Mouse (Mus musculus): ENCODE measurements around the gene Rbl1.
"Not testable (repeated sequence)": the region's sequence is repeated elsewhere in the genome, so short reads cannot be mapped to it uniquely, and the experiment has no call there.

The Rbl1 gene

DNA sequence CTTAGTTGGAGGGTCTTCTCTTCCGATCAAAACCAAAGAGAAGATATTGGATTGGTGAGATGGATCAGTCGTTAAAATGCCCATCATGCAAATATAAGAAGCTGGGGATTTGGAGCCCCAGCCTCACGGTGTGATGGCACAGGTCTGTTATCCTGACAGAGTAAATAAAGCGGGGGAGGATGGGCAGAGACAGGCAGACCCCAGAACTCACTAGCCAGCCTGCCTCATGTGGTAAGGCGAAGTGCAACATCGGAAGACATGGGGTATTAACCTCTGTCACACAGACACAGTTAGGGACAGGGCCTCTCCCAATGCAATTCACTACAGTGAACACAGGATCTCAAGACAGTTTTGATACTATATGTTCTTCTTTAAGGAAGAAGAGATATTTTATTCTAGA, 33.7 kb downstream of the Rbl1 start:
- no peak for DNase-seq (ENCODE audit: low spot score)

DNA sequence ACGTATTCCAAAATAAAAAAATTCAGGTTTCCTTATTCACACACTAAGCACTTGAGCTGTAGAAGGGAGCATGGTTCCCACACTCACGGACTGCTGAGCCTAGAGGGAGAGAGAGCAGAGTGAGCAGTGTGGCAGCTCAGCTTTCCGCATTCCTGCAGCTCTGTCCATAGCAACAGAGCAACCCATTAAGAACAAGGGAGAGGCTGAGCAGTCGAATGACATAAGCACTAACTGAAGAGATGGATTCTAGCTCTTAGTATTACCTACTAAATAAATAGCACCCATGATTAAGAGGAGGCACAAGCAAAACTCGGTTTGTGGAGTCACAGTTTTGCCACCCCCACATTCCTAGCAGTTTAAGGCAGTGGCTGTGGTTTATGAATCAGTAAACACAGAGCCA, 34.2 kb downstream of the Rbl1 start:
- DNase-seq (ENCODE audit: low spot score): peak; percentile 8

DNA sequence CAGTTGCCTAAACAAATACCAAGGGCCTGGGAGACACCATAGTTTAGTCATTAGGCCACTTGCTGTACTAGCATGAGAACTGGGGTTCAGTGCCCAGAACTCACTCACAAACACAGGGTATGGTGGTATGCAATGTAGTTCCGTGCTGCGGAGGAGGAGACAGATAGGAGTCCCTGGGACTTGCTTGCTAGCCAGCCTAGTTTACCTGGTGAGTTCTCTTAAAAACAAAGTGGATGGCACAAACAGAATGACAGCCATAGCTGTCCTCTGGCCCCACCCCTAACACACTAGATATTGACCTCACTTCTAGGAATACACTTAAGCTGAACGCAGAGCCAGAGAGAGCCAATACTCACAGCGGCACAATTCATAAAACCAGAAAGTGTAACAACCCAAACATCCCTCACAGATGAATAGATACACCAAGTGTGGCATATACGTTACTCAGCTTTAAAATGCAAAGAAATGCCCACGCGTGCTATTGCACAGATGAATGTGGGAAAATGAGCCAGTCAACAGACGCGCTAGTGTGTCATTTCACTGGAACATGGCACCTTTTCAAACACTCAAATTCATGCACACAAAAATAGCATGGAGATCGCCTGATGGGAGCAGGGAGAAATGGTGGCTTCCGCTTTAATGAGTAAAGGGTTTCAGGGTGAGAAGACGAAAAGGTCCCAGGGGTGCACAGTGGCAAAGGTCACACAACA, 37.8 kb downstream of the Rbl1 start:
- DNase-seq (ENCODE audit: low spot score): no peak

DNA sequence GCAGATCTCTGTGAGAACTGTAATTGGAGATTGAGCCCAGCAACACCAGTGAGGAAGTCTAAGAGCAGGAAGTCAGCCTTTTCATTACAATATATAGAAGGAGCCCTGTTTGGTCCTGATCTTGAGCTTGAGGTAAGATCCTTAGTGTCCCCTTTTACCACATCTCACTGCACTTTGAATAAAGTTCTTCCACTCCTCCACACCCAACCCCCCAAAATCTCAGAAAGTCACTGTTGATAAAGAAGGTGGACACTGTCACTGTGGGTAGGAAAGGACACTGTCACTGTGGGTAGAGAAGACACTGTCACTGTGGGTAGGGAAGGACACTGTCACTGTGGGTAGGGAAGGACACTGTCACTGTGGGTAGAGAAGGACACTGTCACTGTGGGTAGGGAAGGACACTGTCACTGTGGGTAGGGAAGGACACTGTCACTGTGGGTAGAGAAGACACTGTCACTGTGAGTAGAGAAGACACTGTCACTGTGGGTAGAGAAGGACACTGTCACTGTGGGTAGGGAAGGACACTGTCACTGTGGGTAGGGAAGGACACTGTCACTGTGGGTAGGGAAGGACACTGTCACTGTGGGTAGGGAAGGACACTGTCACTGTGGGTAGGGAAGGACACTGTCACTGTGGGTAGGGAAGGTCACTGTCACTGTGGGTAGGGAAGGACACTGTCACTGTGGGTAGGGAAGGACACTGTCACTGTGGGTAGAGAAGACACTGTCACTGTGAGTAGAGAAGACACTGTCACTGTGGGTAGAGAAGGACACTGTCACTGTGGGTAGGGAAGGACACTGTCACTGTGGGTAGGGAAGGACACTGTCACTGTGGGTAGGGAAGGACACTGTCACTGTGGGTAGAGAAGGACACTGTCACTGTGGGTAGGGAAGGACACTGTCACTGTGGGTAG, 38.8 kb downstream of the Rbl1 start:
- DNase-seq (ENCODE audit: low spot score): not testable (repeated sequence)

DNA sequence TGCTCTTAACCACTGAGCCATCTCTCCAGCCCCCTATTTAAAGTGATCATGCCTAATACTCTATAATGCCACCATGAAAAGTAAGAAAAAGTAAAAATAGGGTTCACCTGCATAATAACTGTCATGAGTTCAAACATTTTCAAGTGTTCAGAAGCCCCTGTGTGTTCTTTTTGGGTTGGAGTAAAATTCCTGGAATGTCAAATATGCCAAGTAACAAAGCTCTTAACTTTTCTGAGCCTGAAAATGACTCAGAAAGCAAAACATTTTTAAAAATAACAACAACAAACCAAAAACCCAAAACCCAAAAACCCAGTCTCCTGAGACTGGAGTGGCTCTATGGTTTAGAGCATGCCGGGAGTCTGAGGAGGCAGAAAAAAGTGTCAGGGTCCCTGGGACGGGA, 40.2 kb downstream of the Rbl1 start:
- DNase-seq (ENCODE audit: low spot score): no peak

DNA sequence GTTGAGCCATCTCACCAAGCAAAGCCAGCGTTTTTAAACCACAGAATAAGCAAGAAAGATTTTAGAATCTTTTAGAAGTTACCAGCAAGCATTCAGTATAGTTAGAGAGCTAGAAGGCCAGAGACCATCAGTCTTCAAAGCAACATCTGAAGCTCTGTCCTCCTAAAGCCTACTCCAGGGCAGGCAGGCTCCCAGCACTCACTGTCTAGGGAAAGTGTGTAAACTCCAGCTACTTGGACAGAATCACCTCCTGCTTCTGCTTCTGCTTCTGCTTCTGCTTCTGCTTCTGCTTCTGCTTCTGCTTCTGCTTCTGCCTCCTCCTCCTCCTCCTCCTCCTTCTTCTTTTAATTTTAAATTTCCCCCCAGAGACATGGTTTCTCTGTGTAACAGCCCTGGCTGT, 48.3 kb downstream of the Rbl1 start:
- no peak for DNase-seq (ENCODE audit: low spot score)

DNA sequence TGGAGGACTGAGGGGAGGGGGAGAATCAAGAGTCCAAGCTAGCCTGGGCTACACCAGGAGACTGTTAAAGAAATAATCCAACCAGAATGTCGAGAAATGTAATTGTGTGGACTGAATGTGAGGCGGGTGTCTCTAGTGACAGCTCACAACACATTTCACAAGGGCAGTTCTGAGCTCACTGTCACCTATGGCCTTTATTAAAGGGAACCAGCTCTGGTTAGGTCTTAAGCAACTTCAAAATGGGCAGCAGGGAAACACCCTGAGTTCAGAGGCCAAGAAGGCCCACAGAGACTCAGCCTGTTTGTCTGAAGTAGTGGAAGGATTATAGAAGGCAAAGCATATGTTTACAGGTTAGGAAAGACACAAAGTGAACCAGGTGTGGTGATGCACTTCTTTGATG, 51.1 kb downstream of the Rbl1 start:
- no peak for DNase-seq (ENCODE audit: low spot score)

DNA sequence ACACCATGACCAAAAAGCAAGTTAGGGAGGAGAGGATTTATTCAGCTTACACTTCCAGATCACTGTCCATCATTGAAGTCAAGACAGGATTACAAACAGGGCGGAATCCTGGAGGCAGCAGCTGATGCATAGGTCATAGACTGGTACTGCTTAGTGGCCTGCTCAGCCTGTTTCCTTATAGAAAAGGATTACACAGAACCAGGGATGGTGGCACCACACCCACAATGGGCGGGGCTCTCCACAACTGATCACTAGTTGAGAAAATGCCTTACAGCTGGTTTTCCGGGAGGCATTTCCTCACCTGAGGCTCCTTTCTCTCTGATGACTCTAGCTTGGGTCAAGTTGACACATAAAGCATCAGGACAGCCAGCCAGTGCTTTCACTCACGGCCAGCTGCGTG, 55.9 kb downstream of the Rbl1 start:
- DNase-seq (ENCODE audit: low spot score): no peak

DNA sequence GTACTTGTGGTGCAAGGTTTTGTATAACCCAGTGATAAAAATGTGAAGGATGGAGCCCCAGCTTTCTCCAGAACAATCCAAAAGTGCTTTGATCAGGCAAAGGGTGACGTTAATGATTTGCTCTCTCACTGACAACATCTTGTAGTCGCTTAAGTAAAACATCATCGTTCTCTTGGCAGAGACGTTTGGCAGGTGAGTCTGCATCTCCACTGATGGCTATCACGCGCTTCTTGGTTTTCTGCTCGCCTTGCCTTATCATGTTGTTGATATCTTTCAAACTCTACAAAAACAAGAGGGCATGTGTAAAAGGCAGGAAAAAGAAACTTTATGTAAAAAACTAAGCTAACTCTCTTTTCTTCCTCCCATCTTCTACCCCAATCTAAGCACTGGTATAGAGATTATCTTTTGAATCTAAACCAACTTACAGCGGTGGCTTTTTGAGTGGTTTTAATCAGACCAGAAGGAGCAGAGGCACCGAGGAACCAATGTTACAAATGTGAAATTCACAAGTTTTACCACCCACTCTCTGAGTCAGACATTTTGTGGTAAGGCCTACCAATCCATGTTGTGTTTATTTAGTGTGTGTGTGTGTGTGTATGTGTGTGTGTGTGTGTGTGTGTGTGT, 56.8 kb downstream of the Rbl1 start:
- no peak for DNase-seq (ENCODE audit: low spot score)

DNA sequence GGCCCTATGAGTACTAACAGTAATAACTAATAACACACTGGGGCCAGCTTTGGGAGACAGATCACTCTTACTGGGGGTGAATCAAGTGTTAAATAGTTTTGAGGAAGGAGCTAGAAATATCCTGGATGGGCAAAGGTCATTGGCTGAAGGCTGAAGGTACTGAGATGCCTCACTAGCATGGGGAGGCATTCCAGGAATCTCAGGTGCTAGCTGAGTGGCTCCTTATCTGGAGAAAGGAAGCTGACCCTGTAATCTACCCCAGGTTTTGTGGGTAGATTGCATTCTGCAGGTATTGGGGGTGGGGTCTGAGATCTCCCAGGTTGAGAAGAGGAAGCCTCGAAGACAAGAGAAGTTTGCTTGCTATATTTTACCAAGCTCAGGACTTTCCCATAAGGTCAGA, 59.2 kb downstream of the Rbl1 start:
- no peak for DNase-seq (ENCODE audit: low spot score)

DNA sequence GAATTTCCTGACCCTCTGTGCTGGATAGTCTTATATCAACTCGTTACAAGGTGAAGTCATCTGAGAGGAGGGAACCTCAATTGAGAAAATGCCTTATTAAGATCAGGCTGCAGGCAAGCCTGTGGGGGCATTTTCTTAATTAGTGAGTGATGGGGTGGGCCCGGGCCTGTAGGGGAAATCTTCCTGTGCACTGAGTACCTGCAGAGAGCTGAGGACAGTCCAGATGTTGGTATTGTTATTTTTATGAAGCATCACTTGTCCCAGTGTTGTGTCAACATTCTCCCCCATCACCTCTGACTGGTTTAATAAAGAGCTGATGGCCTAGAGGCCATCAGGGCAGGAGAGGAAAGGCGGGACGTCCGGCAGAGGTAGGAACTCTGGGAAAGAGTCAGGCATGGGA, 60.2 kb downstream of the Rbl1 start:
- no peak for DNase-seq (ENCODE audit: low spot score)

DNA sequence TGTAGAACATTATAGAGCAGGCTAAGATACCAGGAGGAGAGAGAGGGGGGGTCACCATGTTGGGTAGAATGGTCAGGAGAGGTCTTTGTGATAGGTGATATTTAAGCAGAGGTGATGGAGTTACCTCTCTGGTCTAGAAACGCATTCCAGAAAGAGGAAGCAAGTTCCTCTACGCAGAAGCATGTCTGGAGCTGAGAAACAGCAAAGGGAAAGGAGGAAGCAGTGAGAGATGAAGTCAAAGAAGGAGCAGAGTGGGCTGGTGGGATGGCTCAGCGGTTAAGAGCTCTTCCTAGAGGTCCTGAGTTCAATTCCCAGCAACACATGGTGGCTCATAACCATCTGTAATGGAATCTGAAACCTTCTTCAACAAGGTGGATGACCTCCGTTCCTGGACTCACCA, 62.4 kb downstream of the Rbl1 start:
- DNase-seq (ENCODE audit: low spot score): no peak

DNA sequence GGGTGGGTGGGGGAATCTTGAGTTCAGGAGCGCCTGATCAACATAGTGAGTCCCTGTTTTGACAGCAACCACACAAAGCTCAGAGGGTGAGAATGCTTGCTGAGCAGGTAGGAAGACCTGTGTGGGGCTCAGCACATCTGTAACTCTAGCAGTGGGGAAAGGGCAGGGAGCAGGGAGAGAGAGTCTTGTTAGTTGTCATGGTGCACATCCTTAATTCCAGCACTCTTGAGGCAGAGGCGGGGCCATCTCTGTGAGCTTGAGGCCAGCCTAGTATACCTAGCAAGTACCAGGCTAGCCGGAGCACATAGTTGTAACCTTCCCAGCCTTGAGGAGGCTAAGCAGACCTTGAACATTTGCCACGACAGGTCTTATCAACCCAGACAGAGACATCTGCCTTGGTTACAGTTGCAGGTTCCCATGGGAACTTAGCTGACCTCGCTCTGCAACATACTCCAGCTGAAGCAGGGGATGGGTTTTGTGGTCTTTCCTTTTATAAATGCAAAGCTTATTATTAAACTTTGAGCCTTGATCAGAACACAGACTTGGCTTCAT, 65.0 kb downstream of the Rbl1 start:
- DNase-seq (ENCODE audit: low spot score): no peak

DNA sequence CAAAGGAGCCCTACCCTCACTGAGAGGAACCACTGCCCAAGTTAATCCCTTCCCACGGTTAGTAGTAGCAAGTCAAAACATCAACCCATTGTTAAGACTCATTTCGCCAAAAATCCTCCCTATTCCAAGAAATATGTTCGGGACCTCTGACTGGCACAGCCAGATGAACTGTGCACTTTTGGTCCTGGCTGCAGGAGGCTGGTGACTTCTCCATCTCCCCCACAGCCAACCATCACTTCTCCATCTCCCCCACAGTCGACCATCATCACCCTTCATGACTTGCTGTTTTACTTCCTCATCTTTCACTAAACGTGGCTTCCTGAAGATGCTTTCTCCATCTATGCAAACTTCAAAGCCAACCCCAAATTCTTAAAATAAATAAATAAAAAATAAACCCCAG, 65.5 kb downstream of the Rbl1 start:
- no peak for DNase-seq (ENCODE audit: low spot score)

DNA sequence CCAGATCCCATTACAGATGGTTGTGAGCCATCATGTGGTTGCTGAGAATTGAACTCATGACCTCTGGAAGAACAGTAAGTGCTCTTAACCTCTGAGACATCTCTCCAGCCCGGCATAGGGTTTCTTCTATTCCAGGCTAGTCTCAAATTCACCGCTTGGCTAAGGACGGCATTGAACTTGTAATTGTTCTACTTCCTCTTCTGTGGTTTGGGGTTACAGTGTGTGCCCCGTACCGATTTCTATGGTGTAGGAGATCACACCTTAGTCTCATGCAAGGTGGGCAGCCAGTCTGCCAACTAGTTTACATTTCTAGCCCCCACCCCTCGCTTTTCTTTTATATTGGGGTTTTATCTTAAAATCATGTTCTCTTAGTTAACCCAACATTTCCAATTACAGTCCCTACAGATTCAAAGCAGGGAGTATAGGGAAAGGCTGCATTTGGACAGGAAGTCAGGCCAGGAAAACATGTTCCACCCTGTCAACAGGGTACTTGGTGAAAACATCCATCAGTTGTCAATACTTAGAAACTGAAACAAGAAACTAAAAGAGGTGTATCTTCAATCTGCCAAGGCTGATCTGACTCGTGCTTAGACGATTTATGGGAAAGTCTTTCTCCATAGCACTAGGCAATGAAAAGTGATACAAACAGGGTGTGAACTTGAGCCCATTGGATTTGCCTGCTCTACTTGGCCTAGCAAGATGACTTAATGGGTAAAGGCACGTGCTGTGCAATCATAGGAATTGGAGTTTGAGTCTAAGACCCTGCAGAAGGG, 66.2 kb downstream of the Rbl1 start:
- DNase-seq (ENCODE audit: low spot score): no peak

DNA sequence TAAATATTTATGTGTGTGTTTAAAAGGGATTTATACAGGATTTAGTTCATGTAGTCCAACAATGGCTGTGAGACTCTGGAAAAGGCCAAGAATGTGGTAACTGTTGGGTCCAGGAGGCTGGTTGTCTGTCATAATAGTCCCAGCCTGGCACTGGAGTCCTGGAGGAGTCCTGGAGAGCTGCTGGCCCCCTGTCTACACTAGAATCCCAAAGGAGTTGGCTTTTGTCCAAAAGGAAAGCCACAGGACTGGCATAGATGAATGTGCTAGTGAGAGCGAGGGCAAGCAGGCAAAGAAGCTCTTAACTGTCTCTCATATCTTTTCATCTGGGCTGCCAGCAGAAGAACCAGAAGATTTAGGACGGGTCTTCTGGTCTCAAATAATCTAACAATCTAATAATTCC, 67.7 kb downstream of the Rbl1 start:
- no peak for DNase-seq (ENCODE audit: low spot score)

DNA sequence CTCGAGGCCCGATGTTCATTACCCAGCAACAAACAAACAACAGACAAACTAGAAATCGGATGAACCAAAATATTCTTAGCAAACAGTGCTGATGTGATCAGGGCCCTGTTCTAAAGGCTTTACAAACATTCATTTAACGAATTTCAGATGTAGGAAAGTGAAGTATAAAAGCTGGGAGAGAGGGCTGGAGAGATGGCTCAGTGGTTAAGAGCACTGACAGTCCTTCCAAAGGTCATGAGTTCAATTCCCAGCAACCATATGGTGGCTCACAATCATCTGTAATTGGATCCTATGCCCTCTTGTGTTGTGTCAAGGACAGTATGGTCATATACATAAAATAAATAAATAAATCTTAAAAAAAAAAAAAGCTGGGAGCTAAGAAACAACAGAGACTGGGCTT, 68.2 kb downstream of the Rbl1 start:
- DNase-seq (ENCODE audit: low spot score): no peak

DNA sequence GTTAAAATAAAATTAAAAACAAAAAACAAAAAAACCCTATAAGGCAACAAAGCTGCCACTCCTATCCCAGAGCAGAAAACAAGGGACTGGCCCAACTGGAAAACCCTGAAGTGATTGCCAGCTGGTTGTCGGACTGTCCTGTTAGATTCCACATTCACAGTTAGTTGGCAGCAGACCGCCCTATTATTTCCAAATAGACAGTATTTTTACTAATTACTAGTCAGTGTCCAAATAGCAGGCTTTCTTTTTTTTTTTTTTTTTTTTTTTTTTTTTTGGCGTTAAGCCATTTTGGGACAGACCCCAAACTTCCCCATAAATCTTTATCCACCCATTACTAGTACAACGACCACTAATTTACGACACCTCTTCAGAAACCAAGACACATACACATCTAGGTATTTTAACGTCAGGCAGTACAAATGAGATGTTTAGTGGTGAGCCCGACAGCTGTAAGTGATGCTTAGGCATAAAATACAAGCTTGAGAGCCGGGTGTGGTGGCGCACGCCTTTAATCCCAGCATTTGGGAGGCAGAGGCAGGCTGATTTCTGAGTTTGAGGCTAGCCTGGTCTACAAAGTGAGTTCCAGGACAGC, 68.7 kb downstream of the Rbl1 start:
- DNase-seq (ENCODE audit: low spot score): no peak

DNA sequence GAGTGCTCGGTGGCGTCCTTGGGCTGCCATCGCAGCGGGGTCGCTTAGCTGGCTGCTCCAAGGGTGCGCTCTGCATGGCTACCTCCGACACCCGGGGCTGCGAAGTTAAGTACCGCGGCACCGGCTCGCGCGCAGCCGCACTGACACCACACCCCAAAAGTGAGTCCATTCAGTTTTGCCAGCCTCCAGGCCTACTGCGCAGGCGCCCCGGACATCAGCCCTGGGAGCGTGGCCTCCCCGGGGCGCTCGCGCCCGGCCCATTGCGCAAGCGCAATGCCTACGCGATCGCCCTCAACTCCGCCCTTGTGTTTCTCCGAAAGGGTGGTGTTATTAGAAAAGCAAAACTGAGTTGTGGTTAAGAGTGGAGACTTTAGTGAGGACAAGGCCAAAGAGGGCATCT, 69.3 kb downstream of the Rbl1 start, which contains the start of gene Samhd1:
Samhd1 (minus strand) TSS at position 252 of the 400 bp plus-strand sequence.
- DNase-seq (ENCODE audit: low spot score): peak; percentile 91

DNA sequence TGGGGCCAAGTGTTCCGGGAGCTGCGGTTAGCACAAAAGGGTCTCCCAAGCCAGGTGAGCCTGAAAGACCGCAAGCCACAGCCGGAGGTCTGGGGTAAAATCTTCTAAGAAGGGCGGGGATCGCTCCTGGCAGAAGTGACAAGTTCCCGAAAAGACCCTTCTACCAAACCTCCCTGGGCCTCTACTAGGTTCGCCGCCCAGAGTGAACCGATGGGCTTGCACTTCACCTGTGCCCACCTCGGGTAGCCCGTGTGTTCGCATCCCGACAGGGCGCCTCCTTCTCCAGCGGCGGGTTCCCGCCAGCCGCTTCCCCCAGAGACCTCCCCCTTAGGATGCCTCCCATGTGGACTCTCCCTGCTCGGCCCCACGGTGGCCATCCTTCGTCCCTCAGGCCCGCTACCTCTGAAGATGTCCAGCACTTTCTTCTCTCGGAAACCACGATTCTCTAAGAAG, 69.8 kb downstream of the Rbl1 start:
- DNase-seq (ENCODE audit: low spot score): no peak

DNA sequence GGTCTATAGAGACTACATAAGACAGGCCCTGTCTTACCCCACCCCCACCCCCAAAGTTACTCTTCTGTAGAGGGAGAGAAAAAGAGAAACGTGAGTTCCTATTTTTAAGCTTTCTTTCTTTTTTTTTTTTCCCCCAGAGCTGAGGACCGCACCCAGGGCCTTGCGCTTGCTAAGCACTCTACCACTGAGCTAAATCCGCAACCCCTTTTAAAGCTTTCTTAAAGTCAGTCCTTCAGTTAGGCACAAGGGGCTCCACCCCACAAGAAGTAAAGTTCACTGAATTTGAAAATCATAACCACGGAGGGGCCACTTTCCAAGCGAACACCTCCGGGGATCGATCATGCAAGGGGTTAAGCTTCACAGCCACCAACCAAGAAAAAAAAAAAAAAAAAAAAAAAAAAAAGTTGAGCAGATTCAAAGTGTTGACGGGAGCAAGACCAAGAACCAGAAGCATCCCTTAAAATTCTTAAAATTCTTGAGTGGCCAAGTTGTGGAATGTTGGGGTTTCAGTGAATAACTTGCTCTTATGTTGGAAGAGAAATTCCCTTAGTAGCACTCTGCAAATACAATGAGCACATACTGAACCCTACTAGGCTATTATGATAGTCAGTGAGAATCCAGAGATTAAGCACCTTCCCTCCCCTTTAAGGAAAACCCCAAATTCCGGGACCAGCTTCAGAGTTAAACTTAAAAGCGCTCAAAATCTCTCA, 70.4 kb downstream of the Rbl1 start:
- DNase-seq (ENCODE audit: low spot score): no peak
